Mouse (Mus musculus) E14TG2a.4 (cell line): Measurements from ENCODE around the gene Calcrl.

Experiments
- CTCF ChIP-seq: conservative IDR thresholded peaks from 2 replicates; pipeline ENCODE4 v1.5.1; 2014; ENCODE audit warnings: low read length
- NANOG ChIP-seq: IDR thresholded peaks from 2 replicates; pipeline ENCODE4 v1.6.1; 2014; ENCODE audit warnings: borderline replicate concordance, low read length, mixed read lengths
- POU5F1 ChIP-seq: IDR thresholded peaks from 2 replicates; pipeline ENCODE4 v1.6.1; 2014; ENCODE audit warnings: low read length, borderline replicate concordance

GRCm38 (mm10) chr2:84383828-84384227 is 41.4 kb downstream of the Calcrl start:
- TF ChIP-seq CTCF (no peak), NANOG (no peak), POU5F1 (no peak)
